Mouse (Mus musculus): ENCODE results near the gene Olfr282. TPM values are rescaled to one million over a fixed set of nuclear protein-coding genes. Genes with fewer than 3 reads are reported as not detected.

Gene Olfr282
- total RNA-seq, 2 experiments from 2014 or later = not detected

DNA sequence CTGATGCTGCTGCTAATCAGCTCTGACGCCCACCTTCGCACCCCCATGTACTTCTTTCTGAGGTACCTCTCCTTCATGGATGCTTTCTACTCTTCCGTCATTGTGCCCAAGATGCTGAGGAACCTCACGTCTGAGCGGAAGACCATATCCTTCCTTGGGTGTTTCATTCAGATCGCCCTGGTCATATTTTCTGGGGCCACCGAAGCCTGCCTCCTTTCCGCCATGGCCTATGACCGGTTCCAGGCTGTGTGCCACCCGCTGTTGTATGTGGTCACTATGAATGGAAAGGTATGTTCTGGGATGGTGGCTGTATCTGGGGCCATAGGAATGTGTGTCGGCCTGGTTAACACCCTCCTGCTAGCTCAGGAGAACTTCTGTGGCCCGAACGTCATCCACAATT is 40.5 kb downstream of the Olfr282 start:
- no peak for ATAC-seq (replicated peaks; ENCODE audit: low FRiP score, poor library complexity, severe bottlenecking)

DNA sequence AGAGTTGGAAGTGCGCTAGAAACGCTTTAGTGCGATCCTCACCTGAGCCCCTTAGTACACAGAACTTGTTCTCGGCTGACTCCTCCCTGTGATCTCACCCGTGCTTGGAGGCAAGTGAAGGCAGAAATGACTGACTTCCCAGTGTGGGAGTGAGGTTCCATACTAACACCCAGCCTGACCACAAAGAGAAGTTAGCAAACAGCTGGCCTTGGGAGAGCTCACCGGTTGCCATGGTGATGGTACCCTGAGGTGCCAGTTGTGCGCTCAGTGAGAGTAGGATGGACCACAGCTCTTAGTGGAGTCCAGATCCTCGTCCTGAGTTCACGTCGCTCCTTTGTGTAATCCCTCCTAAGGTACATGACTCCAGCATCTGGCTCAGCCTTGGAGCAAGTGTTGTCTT is 43.9 kb downstream of the Olfr282 start:
- no peak for ATAC-seq (replicated peaks; ENCODE audit: low FRiP score, poor library complexity, severe bottlenecking)

DNA sequence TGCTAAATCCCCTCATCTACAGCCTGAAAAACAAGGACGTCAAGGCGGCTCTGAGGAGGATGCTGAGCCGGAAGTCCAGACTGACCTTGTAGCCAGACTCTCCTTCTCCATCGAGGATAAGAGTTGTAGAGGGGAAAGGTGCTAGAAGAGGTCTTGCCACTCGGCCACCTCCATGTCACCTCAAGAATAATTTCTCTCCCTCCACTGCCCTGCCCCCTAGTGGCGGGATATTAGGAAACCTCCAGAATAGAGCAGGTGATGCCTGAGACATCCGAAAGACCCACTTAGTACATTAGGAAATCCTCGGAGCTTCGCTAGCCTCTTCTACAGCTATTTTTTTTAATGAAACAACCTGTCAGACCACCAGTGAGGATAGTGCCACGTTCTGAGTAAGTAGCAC is 44.4 kb downstream of the Olfr282 start:
- ATAC-seq (replicated peaks; ENCODE audit: low FRiP score, poor library complexity, severe bottlenecking) = 0 out of 2 replicates have a peak, but pooled peaks have one; percentile 10

DNA sequence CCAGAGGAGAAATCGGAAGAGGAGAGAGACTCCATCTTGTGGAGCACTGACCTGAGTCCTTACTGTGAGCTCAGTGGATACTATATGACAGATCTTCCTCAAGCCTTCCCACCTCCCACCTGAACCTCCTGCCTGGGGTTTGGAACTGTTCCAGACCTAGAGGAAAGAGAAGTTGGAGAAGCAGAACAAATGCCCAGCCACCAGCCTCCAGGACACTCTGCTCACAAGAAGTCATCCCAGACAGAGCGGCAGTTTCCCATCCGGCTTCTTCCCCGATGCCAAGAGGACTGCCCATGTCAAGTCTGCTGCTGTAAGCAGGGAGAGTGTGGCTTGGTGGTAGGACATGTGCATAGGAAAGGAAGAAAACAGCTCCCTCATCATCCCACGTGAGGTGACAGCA is 45.3 kb downstream of the Olfr282 start:
- no peak for ATAC-seq (replicated peaks; ENCODE audit: low FRiP score, poor library complexity, severe bottlenecking)

DNA sequence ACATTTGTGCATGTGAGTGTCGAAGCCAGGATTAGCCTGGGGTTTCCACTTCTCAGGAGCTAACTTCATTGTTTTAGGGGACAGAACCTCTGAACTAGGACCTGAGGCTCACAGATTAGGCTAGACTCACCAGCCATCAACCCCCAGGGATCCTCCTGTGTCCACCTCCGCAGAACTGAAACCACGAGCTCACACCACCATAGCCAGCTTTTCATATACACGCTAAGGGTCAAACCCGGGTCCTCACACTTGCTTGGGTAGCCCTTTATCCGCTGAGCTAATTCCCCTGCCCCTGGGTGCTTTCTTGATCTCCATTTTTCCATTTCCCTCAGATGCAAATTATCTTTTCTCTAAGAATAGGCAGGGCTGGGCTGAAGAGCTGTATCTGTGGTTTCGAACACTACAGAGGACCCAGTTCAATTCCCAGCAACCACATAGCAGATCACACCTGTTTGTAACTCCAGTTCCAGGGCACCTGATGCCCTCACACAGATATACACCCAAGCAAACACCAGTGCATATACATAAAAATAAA is 48.6 kb downstream of the Olfr282 start:
- no peak for ATAC-seq (replicated peaks; ENCODE audit: low FRiP score, poor library complexity, severe bottlenecking)

DNA sequence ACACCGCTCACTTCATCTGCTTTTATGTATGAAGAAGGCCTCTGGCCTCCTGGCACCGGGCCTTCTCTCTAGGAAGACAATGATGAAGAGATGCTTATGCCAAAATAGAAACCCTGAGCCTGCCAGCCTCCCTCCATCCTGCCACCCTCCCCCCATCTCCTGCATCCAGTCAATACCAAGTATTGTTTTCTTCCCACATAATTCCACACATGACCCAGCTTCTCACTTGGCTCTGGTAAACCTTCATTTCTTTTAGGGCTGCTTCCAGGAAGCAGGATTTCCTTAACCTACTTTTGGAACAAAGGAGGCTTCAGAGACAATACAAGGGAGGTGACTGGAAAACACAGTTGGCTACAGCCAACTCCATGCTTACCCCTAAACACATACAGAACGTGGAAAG is 51.7 kb downstream of the Olfr282 start, which contains the start of gene Lalba:
Gene Lalba (minus strand): TSS at position 21 of the 400 bp plus-strand sequence.
- ATAC-seq (replicated peaks; ENCODE audit: low FRiP score, poor library complexity, severe bottlenecking) = no peak

DNA sequence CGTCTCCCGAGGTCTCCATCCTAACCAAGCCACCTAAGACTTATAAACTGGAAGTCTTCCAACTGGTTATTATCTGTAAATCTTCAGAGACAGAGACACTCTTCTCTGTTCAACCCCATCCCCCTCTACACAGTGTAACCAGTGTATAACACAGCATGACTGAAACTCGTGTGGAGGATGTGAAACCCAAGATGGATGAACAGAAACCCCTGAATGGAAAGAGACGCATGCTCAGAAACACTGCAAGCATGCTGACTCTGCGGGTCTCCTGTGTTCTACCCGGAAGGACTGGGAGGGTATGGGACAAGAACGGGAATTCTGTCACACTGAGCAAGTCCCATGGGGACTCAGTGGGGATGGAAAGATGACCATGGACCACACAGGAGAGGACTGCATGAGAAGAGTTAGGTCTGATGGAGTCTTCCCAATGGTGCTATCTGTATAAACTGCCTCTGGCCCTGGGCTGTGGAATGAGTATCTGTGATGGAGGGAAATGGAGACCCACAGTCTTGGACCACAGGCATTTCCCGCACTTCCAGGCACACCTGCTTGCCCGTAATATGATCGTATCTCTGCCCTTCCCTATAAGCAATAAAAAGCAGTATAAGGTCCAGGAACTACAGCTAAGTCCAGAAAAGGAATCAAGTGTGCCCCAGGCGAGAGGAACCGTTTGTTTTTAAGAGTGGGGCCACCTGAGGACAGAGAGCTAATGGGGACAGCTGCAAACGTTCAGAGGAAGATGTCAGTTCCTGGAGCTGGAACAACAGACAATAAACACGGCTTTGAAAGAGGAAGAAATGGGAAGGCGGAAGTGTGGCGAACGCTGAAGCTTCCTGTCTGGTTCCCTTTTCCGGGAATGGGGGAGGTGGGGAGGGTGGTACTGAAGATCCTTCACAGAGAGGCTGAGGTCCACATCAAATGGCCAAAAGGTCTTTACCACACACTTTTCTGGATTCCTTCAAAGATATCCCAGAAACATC is 53.2 kb downstream of the Olfr282 start:
- ATAC-seq (replicated peaks; ENCODE audit: low FRiP score, poor library complexity, severe bottlenecking) = no peak

DNA sequence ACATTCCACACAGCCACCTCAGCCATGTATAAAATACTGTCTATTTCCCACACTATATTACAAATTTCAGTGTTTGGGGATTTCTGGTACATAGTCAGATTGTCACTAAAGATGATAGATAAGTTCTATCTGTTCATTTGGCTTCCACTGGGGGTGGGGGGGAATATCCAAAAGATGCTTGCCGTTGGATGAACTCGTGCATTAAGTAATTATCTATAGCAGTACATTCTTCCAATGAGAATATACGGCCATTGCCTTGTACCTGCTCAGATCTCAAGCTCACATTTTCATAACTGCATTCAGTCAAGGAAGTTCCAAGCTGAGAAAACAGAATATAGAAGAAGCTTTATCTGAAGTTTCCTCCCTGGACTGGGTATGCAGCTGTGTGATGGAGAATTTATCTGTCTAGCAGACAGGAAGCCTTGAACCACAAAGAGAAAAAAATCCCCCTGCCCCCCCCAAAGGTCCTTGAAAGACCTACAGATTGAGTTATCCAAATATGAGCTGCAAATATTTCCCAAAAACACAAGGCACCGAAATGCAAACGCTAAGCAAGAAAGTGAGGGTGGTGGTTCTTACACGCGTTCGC is 55.5 kb downstream of the Olfr282 start:
- no peak for ATAC-seq (replicated peaks; ENCODE audit: low FRiP score, poor library complexity, severe bottlenecking)

Other genes starting within 250 kb of the Olfr282 start
- not detected in 2 replicates for gene Olfr288, start 235.7 kb upstream of the Olfr282 start, total RNA-seq (2015; ENCODE audit: low replicate concordance)
- not detected in 2 replicates for gene Olfr288, start 235.7 kb upstream of the Olfr282 start, total RNA-seq (2017; ENCODE audit: low replicate concordance)
- gene Gm44579, start 210.2 kb upstream of the Olfr282 start, total RNA-seq (2015; ENCODE audit: low replicate concordance) = not detected in 2 replicates
- not detected in 2 replicates for gene Gm44579, start 210.2 kb upstream of the Olfr282 start, total RNA-seq (2017; ENCODE audit: low replicate concordance)
- not detected in 2 replicates for gene Olfr287, start 210.2 kb upstream of the Olfr282 start, total RNA-seq (2015; ENCODE audit: low replicate concordance)
- gene Olfr287, start 210.2 kb upstream of the Olfr282 start, total RNA-seq (2017; ENCODE audit: low replicate concordance) = not detected in 2 replicates
- not detected in 2 replicates for gene Olfr286, start 196.8 kb upstream of the Olfr282 start, total RNA-seq (2015; ENCODE audit: low replicate concordance)
- gene Olfr286, start 196.8 kb upstream of the Olfr282 start, total RNA-seq (2017; ENCODE audit: low replicate concordance) = not detected in 2 replicates
- gene H1fnt, start 173.9 kb upstream of the Olfr282 start, total RNA-seq (2015; ENCODE audit: low replicate concordance) = not detected in 2 replicates
- gene H1fnt, start 173.9 kb upstream of the Olfr282 start, total RNA-seq (2017; ENCODE audit: low replicate concordance) = not detected in 2 replicates
- not detected in 2 replicates for gene Zfp641, start 135.1 kb upstream of the Olfr282 start, total RNA-seq (2015; ENCODE audit: low replicate concordance)
- gene Zfp641, start 135.1 kb upstream of the Olfr282 start, total RNA-seq (2017; ENCODE audit: low replicate concordance) = not detected in 2 replicates
- not detected in 2 replicates for gene Olfr285, start 113.9 kb upstream of the Olfr282 start, total RNA-seq (2015; ENCODE audit: low replicate concordance)
- gene Olfr285, start 113.9 kb upstream of the Olfr282 start, total RNA-seq (2017; ENCODE audit: low replicate concordance) = not detected in 2 replicates
- not detected in 2 replicates for gene Olfr284, start 90.2 kb upstream of the Olfr282 start, total RNA-seq (2015; ENCODE audit: low replicate concordance)
- gene Olfr284, start 90.2 kb upstream of the Olfr282 start, total RNA-seq (2017; ENCODE audit: low replicate concordance) = not detected in 2 replicates
- not detected in 2 replicates for gene Olfr283, start 50.3 kb upstream of the Olfr282 start, total RNA-seq (2015; ENCODE audit: low replicate concordance)
- not detected in 2 replicates for gene Olfr283, start 50.3 kb upstream of the Olfr282 start, total RNA-seq (2017; ENCODE audit: low replicate concordance)
- gene Olfr281, start 21.4 kb downstream of the Olfr282 start, total RNA-seq (2015; ENCODE audit: low replicate concordance) = not detected in 2 replicates
- not detected in 2 replicates for gene Olfr281, start 21.4 kb downstream of the Olfr282 start, total RNA-seq (2017; ENCODE audit: low replicate concordance)
- gene OR5BS1P, start 38.7 kb downstream of the Olfr282 start, total RNA-seq (2015; ENCODE audit: low replicate concordance) = not detected in 2 replicates
- not detected in 2 replicates for gene OR5BS1P, start 38.7 kb downstream of the Olfr282 start, total RNA-seq (2017; ENCODE audit: low replicate concordance)
- not detected in 2 replicates for gene Lalba, start 51.5 kb downstream of the Olfr282 start, total RNA-seq (2015; ENCODE audit: low replicate concordance)
- not detected in 2 replicates for gene Lalba, start 51.5 kb downstream of the Olfr282 start, total RNA-seq (2017; ENCODE audit: low replicate concordance)
- not detected in 2 replicates for gene Olfr279, start 61.2 kb downstream of the Olfr282 start, total RNA-seq (2015; ENCODE audit: low replicate concordance)
- gene Olfr279, start 61.2 kb downstream of the Olfr282 start, total RNA-seq (2017; ENCODE audit: low replicate concordance) = not detected in 2 replicates
- 15.5 and 19.7 TPM in 2 replicates for gene Kansl2, start 103.0 kb downstream of the Olfr282 start, total RNA-seq (2015; ENCODE audit: low replicate concordance)
- gene Kansl2, start 103.0 kb downstream of the Olfr282 start, total RNA-seq (2017; ENCODE audit: low replicate concordance) = 11.5 and 18.0 TPM in 2 replicates
- gene Ccnt1, start 139.7 kb downstream of the Olfr282 start, total RNA-seq (2015; ENCODE audit: low replicate concordance) = 80.0 and 121 TPM in 2 replicates
- 72.0 and 75.4 TPM in 2 replicates for gene Ccnt1, start 139.7 kb downstream of the Olfr282 start, total RNA-seq (2017; ENCODE audit: low replicate concordance)
- not detected in 2 replicates for gene 4930415O20Rik, start 139.8 kb downstream of the Olfr282 start, total RNA-seq (2015; ENCODE audit: low replicate concordance)
- not detected in 2 replicates for gene 4930415O20Rik, start 139.8 kb downstream of the Olfr282 start, total RNA-seq (2017; ENCODE audit: low replicate concordance)
- 62.3 and 81.3 TPM in 2 replicates for gene Adcy6, start 178.9 kb downstream of the Olfr282 start, total RNA-seq (2015; ENCODE audit: low replicate concordance)
- 133 and 140 TPM in 2 replicates for gene Adcy6, start 178.9 kb downstream of the Olfr282 start, total RNA-seq (2017; ENCODE audit: low replicate concordance)
- not detected in 2 replicates for gene Cacnb3, start 199.6 kb downstream of the Olfr282 start, total RNA-seq (2015; ENCODE audit: low replicate concordance)
- 0.77 TPM in 1 of 2 replicates, not detected in the other for gene Cacnb3, start 199.6 kb downstream of the Olfr282 start, total RNA-seq (2017; ENCODE audit: low replicate concordance)
- gene Ddx23, start 231.7 kb downstream of the Olfr282 start, total RNA-seq (2015; ENCODE audit: low replicate concordance) = 24.5 and 26.0 TPM in 2 replicates
- gene Ddx23, start 231.7 kb downstream of the Olfr282 start, total RNA-seq (2017; ENCODE audit: low replicate concordance) = 49.9 and 91.9 TPM in 2 replicates
- gene Rnd1, start 246.2 kb downstream of the Olfr282 start, total RNA-seq (2015; ENCODE audit: low replicate concordance) = 0.36 TPM in 1 of 2 replicates, not detected in the other
- gene Rnd1, start 246.2 kb downstream of the Olfr282 start, total RNA-seq (2017; ENCODE audit: low replicate concordance) = not detected in 2 replicates

All from erythroid progenitor cell, adult 5-6 weeks (primary cell).